Mouse (Mus musculus) neural tube, embryonic 13.5 days (tissue): Measurements from ENCODE around the gene Aldh3b1. TPM values are rescaled to one million over a fixed set of nuclear protein-coding genes. Genes with fewer than 3 reads are reported as not detected.

Source experiments
- ATAC-seq: fragments of 200-750 bp; cut with Nextera tagmentation; 2 replicates; pipeline ENCODE4 v1.8.0; 2017; ENCODE audit warnings: low read depth, mild to moderate bottlenecking, moderate TSS enrichment, moderate library complexity
- H3K27ac ChIP-seq: fragments of 300-500 bp; sonication (generic); replicated peaks from 2 replicates; pipeline ENCODE4 v1.5.1; 2015; ENCODE audit warnings: moderate library complexity, mild to moderate bottlenecking, inconsistent platforms
- H3K27me3 ChIP-seq: fragments of 300-500 bp; sonication (generic); 2 replicates; pipeline ENCODE4 v1.6.1; 2015; ENCODE audit warnings: mild to moderate bottlenecking, inconsistent platforms
- H3K36me3 ChIP-seq: fragments of 300-500 bp; sonication (generic); 2 replicates; pipeline ENCODE4 v1.6.1; 2015; ENCODE audit warnings: mild to moderate bottlenecking, inconsistent platforms
- H3K4me1 ChIP-seq: fragments of 300-500 bp; sonication (generic); replicated peaks from 2 replicates; pipeline ENCODE4 v1.6.1; 2015; ENCODE audit warnings: inconsistent platforms
- H3K4me2 ChIP-seq: fragments of 300-500 bp; sonication (generic); 2 replicates; pipeline ENCODE4 v1.6.1; 2015; ENCODE audit warnings: inconsistent platforms, mild to moderate bottlenecking, moderate library complexity
- H3K4me3 ChIP-seq: fragments of 300-500 bp; sonication (generic); 2 replicates; pipeline ENCODE4 v1.5.1; 2015; ENCODE audit warnings: mild to moderate bottlenecking, inconsistent platforms
- H3K9ac ChIP-seq: fragments of 300-500 bp; sonication (generic); 2 replicates; pipeline ENCODE4 v1.6.1; 2015; ENCODE audit warnings: moderate library complexity, mild to moderate bottlenecking, inconsistent platforms
- H3K9me3 ChIP-seq: fragments of 300-500 bp; sonication (generic); 2 replicates; pipeline ENCODE4 v1.6.1; 2016; ENCODE audit warnings: inconsistent platforms
- WGBS: fragments of 180-500 bp; shearing (Covaris S2); methylation state at CpG from one replicate; pipeline ENCODE4 v1.1.7; 2015; 5-methylcytosine and 5-hydroxymethylcytosine counted together
- polyA plus RNA-seq: library from polyadenylated mRNA; unstranded; fragments of >200 nt; fragmentation: Nextera tagmentation; extraction: Ambion mirVana; gene quantifications from 2 replicates; pipeline ENCODE4 v1.2.1, GENCODE M21; 2015

The Aldh3b1 gene
- polyA plus RNA-seq, 1 experiment from 2014 or later, result 2.2 TPM

- H3K36me3 ChIP-seq, result peaks cover 31% of the 10 kb centered on the region
- no peaks in the 10 kb centered on the region for H3K27me3 ChIP-seq
- peak overlapping the region; percentile 10; the same call in 1 of the 2 replicates for H3K4me3 ChIP-seq
- no peaks in the 10 kb centered on the region for H3K9me3 ChIP-seq
- no peak for ATAC-seq
- peak overlapping the region; percentile 62; the same call in 1 of the 2 replicates for H3K27ac ChIP-seq
- H3K4me1 ChIP-seq, result peaks cover 32% of the 10 kb centered on the region
- H3K4me2 ChIP-seq, result peak overlapping the region; percentile 64
- 62% methylated on average over 6 of the region's 6 CpGs for WGBS
- peak overlapping the region; percentile 63; the same call in 1 of the 2 replicates for H3K9ac ChIP-seq
Observed at GRCm38 (mm10) chr19:3905261-3905969, 24.2 kb downstream of the Aldh3b1 start.

- peaks cover 32% of the 10 kb centered on the region for H3K4me1 ChIP-seq
- H3K36me3 ChIP-seq, result peaks cover 20% of the 10 kb centered on the region
- H3K4me3 ChIP-seq, result no peak overlapping the region
- H3K27me3 ChIP-seq, result no peaks in the 10 kb centered on the region
- 63% methylated on average over 10 of the region's 10 CpGs for WGBS
- peak overlapping the region; percentile 64; the same call in 1 of the 2 replicates for H3K4me2 ChIP-seq
- ATAC-seq, result no peak
- no peaks in the 10 kb centered on the region for H3K9me3 ChIP-seq
- 0 out of 2 replicates have a peak overlapping the region, but pooled peaks have one; percentile 17 for H3K9ac ChIP-seq
- no peak overlapping the region for H3K27ac ChIP-seq
Observed at GRCm38 (mm10) chr19:3904363-3904675, 25.3 kb downstream of the Aldh3b1 start.

- WGBS, result 65% methylated on average over 25 of the region's 25 CpGs
- Histone ChIP-seq H3K4me1 (peaks cover 32% of the 10 kb centered on the region), H3K4me2 (no peak overlapping the region; the same call in 1 of the 2 replicates), H3K9me3 (no peaks in the 10 kb centered on the region), H3K36me3 (peaks cover 15% of the 10 kb centered on the region), H3K27ac (no peak overlapping the region), H3K4me3 (no peak overlapping the region), H3K27me3 (no peaks in the 10 kb centered on the region), H3K9ac (0 out of 2 replicates have a peak overlapping the region, but pooled peaks have one; percentile 17)
- ATAC-seq, result no peak
Observed at GRCm38 (mm10) chr19:3903648-3904362, 25.8 kb downstream of the Aldh3b1 start.

- Histone ChIP-seq H3K4me2 (no peak overlapping the region), H3K4me1 (peaks cover 31% of the 10 kb centered on the region), H3K9ac (no peak overlapping the region), H3K9me3 (no peaks in the 10 kb centered on the region), H3K4me3 (no peak overlapping the region), H3K27ac (no peak overlapping the region), H3K27me3 (no peaks in the 10 kb centered on the region), H3K36me3 (peaks cover 8% of the 10 kb centered on the region; the same call in 1 of the 2 replicates)
- no peak for ATAC-seq
- WGBS, result 76% methylated on average over 12 of the region's 12 CpGs
Observed at GRCm38 (mm10) chr19:3902966-3903365, 26.6 kb downstream of the Aldh3b1 start.

- ATAC-seq, result no peak
- H3K27ac ChIP-seq, result no peak overlapping the region
- H3K9me3 ChIP-seq, result no peaks in the 10 kb centered on the region
- H3K9ac ChIP-seq, result no peak overlapping the region
- H3K4me3 ChIP-seq, result no peak overlapping the region
- H3K27me3 ChIP-seq, result no peaks in the 10 kb centered on the region
- no peak overlapping the region for H3K4me2 ChIP-seq
- WGBS, result 91% methylated on average over 4 of the region's 4 CpGs
- H3K4me1 ChIP-seq, result peaks cover 19% of the 10 kb centered on the region
- H3K36me3 ChIP-seq, result peaks cover 25% of the 10 kb centered on the region
Observed at GRCm38 (mm10) chr19:3899618-3900017, 30.0 kb downstream of the Aldh3b1 start.

- 84% methylated on average over 7 of the region's 7 CpGs for WGBS
- Histone ChIP-seq H3K9me3 (no peaks in the 10 kb centered on the region), H3K27ac (no peak overlapping the region), H3K9ac (no peak overlapping the region), H3K36me3 (peaks cover 32% of the 10 kb centered on the region), H3K4me3 (no peak overlapping the region), H3K4me1 (peaks cover 22% of the 10 kb centered on the region), H3K4me2 (no peak overlapping the region), H3K27me3 (no peaks in the 10 kb centered on the region)
- no peak for ATAC-seq
Observed at GRCm38 (mm10) chr19:3898952-3899351, 30.7 kb downstream of the Aldh3b1 start.

GRCm38 (mm10) chr19:3897557-3897956 lies 32.1 kb downstream of the Aldh3b1 start:
- H3K4me1 ChIP-seq, result peaks cover 22% of the 10 kb centered on the region
- 92% methylated on average over 5 of the region's 5 CpGs for WGBS
- H3K4me2 ChIP-seq, result no peak overlapping the region
- no peak overlapping the region for H3K9ac ChIP-seq
- peaks cover 46% of the 10 kb centered on the region for H3K36me3 ChIP-seq
- H3K27ac ChIP-seq, result no peak overlapping the region
- no peaks in the 10 kb centered on the region for H3K27me3 ChIP-seq
- H3K4me3 ChIP-seq, result no peak overlapping the region
- H3K9me3 ChIP-seq, result no peaks in the 10 kb centered on the region
- no peak for ATAC-seq

GRCm38 (mm10) chr19:3896208-3896607 lies 33.4 kb downstream of the Aldh3b1 start:
- H3K36me3 ChIP-seq, result peaks cover 51% of the 10 kb centered on the region
- WGBS, result 92% methylated on average over 10 of the region's 10 CpGs
- no peak for ATAC-seq

GRCm38 (mm10) chr19:3895171-3895631 lies 34.4 kb downstream of the Aldh3b1 start:
- Histone ChIP-seq H3K27ac (peak overlapping the region; percentile 82), H3K36me3 (peaks cover 61% of the 10 kb centered on the region), H3K4me1 (peaks cover 22% of the 10 kb centered on the region), H3K9me3 (no peaks in the 10 kb centered on the region), H3K9ac (no peak overlapping the region), H3K4me2 (no peak overlapping the region), H3K4me3 (no peak overlapping the region), H3K27me3 (no peaks in the 10 kb centered on the region)
- peak; percentile 81 for ATAC-seq
- WGBS, result 15% methylated on average over 3 of the region's 3 CpGs

More at GRCm38 (mm10) chr19:3896208-3896607, 33.4 kb downstream of the Aldh3b1 start:
- Histone ChIP-seq H3K27ac (peak overlapping the region; percentile 82), H3K4me1 (peaks cover 22% of the 10 kb centered on the region), H3K27me3 (no peaks in the 10 kb centered on the region), H3K9me3 (no peaks in the 10 kb centered on the region), H3K4me2 (no peak overlapping the region), H3K4me3 (no peak overlapping the region), H3K9ac (0 out of 2 replicates have a peak overlapping the region, but pooled peaks have one; percentile 17)

- no peak for ATAC-seq
- Histone ChIP-seq H3K9ac (no peak overlapping the region), H3K27me3 (no peaks in the 10 kb centered on the region), H3K4me3 (no peak overlapping the region), H3K4me2 (no peak overlapping the region), H3K27ac (peak overlapping the region; percentile 82), H3K4me1 (peaks cover 22% of the 10 kb centered on the region), H3K9me3 (no peaks in the 10 kb centered on the region), H3K36me3 (peaks cover 70% of the 10 kb centered on the region)
- WGBS, result 93% methylated on average over 2 of the region's 2 CpGs
Observed at GRCm38 (mm10) chr19:3894294-3894693, 35.3 kb downstream of the Aldh3b1 start.

GRCm38 (mm10) chr19:3893545-3894116 lies 36.0 kb downstream of the Aldh3b1 start:
- Histone ChIP-seq H3K36me3 (peaks cover 76% of the 10 kb centered on the region), H3K9me3 (no peaks in the 10 kb centered on the region), H3K27me3 (no peaks in the 10 kb centered on the region), H3K9ac (no peak overlapping the region), H3K4me3 (no peak overlapping the region), H3K4me1 (peaks cover 22% of the 10 kb centered on the region), H3K4me2 (no peak overlapping the region), H3K27ac (no peak overlapping the region)
- ATAC-seq, result no peak
- WGBS, result 86% methylated on average over 4 of the region's 4 CpGs

- WGBS, result 91% methylated on average over 8 of the region's 8 CpGs
- no peak overlapping the region for H3K9ac ChIP-seq
- peaks cover 9% of the 10 kb centered on the region for H3K4me1 ChIP-seq
- H3K4me3 ChIP-seq, result no peak overlapping the region
- H3K9me3 ChIP-seq, result no peaks in the 10 kb centered on the region
- no peak overlapping the region for H3K27ac ChIP-seq
- no peaks in the 10 kb centered on the region for H3K27me3 ChIP-seq
- H3K4me2 ChIP-seq, result no peak overlapping the region
- no peak for ATAC-seq
- peaks cover 89% of the 10 kb centered on the region for H3K36me3 ChIP-seq
Observed at GRCm38 (mm10) chr19:3890181-3890580, 39.4 kb downstream of the Aldh3b1 start.
